Mouse (Mus musculus) E14TG2a.4 (cell line): ENCODE results near the gene Zzz3.

Experiments
- CTCF ChIP-seq: conservative IDR thresholded peaks from 2 replicates; pipeline ENCODE4 v1.5.1; 2014; ENCODE audit warnings: low read length
- NANOG ChIP-seq: IDR thresholded peaks from 2 replicates; pipeline ENCODE4 v1.6.1; 2014; ENCODE audit warnings: borderline replicate concordance, low read length, mixed read lengths
- POU5F1 ChIP-seq: IDR thresholded peaks from 2 replicates; pipeline ENCODE4 v1.6.1; 2014; ENCODE audit warnings: low read length, borderline replicate concordance

- TF ChIP-seq CTCF (no peak), POU5F1 (no peak), NANOG (no peak)
These were observed at the start of gene Zzz3 for GRCm38 (mm10) chr3:152395350-152396277.
